Mouse (Mus musculus) frontal cortex, postnatal 25 days (tissue): ENCODE measurements around the gene Stx19.

Experiments
- DNase-seq, 2 experiments: peaks; one replicate each; pipeline ENCODE4 v3.0.0; 2022; ENCODE audit warnings: low spot score in 2 of 2

The Stx19 gene

GRCm38 (mm10) chr16:62814491-62814890 is at the start of gene Stx19:
TSS of gene Stx19 (plus strand) at chr16:62814676.
- no peak for DNase-seq

GRCm38 (mm10) chr16:62773462-62773861 is 41.0 kb upstream of the Stx19 start:
- no peak for DNase-seq

DNA sequence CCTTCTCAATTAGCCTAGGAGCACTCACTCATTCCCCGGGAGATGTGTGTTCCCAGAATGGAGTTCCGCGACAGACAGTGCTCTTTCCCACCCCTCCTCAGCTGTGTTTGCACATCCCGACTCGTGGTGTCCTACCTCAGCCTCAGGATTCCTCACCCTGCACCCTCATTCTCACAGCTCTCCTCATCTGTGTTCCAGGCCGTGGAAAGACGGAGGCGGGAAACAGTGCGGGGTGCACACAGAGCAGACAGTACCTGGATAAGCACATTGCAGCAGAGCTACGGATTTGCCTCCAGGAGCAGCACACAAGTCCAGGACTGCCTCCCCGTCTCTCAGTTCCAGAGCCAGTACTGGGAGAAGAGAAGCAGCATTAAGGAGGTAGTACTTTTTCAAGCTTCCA is 38.4 kb upstream of the Stx19 start:
- no peak for DNase-seq

GRCm38 (mm10) chr16:62778282-62778681 is 36.2 kb upstream of the Stx19 start:
- no peak for DNase-seq

DNA sequence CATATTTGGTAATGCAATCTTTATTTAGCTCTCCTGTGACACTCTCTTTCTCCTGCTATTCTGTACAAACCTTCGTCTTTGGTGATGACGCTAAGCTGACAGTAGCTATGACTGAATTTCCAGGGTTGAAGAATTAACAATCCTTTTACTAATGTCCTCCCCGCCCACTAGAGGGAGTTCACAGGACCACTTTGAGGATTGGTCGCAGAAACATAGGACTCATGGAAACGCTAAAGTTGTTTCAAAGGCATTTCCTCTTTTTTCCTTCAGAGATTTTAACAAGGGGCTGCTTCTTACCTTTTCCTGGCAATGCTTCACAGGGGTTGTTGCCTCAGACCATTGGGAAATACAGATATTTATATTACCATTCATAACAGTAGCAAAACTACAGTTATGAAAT is 32.2 kb upstream of the Stx19 start:
- DNase-seq: no peak

DNA sequence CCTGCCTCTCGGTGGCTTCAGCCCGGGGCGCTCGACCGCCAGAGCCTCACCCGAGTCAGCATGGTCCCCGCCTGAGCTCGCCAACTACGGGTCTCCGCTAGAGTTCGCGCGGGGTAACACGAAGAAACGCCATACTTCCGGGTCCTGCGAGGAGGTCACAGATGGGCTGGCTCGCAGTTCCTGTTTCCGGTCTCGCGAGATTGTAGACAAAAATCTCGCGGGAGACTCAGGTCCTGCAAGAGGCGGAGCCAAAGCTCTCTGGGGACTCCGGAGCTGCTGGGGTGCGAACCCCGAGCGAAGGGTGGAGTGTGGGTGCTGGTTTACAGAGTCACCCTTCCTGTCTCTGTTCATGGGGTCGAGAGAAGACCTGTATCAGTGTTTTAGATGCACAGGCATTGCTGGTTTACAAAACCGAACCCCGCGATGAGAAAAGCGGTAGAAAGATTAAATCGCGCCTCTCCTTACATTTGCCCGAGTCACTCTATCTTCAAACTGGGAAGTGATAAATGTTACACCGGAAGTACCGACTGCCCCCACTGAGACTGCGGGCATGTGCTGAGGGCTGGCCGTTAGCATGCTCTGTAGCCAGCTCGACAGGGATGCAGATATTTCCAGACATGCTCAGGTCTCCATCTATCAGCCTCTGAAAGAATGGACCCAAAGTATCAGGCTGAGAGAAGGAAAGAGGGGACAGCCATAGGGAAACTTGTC is 27.7 kb upstream of the Stx19 start, which contains the start of gene Nsun3:
Gene Nsun3 (minus strand): TSS at position 198 of the 711 bp plus-strand sequence.
- peak; percentile 74 to 82 for DNase-seq

DNA sequence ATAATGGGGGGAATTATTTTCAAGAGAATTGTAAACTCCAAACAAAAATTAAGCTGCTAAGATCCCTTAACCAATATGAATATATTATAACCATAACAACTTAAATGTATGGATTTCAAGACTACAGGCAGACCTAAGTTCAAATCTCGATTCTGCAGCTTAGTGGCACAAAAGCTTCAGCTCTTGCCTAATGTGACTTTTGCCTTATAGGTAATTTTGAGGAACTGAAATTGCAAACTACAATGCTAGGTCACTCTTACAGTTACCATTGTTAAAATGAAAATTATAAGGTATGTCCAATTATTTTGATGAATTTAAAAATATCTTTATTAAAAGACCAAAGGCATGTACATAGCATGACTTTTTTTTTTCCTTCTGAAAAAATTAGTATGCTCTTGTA is 17.9 kb upstream of the Stx19 start:
- no peak for DNase-seq

- DNase-seq: no peak
Observed at GRCm38 (mm10) chr16:62798808-62799207, 15.7 kb upstream of the Stx19 start.

DNA sequence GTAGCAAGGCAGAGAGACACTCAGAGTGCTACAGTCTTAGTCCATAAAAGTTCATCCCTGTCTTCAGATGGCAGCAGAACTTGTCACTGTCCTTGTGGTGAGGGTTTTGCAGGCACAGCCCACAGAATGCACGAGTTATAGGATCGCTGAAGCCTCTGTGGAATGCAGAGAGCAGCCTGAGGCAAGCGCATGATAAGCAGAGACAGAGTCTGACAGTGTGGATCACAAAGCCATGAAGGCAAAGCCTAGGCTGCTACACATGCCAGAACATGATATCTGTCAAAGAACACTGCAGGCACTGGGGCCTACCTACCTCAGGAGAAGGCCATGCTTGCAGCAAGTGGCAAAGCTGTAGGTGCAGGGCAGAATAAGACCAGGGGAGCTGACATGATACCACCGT is 15.1 kb upstream of the Stx19 start:
- no peak for DNase-seq

- no peak for DNase-seq
Observed at GRCm38 (mm10) chr16:62799839-62800238, 14.6 kb upstream of the Stx19 start.

- DNase-seq: no peak
Observed at GRCm38 (mm10) chr16:62804621-62805020, 9.9 kb upstream of the Stx19 start.

GRCm38 (mm10) chr16:62807249-62807979 is 7.1 kb upstream of the Stx19 start:
- DNase-seq: no peak

DNA sequence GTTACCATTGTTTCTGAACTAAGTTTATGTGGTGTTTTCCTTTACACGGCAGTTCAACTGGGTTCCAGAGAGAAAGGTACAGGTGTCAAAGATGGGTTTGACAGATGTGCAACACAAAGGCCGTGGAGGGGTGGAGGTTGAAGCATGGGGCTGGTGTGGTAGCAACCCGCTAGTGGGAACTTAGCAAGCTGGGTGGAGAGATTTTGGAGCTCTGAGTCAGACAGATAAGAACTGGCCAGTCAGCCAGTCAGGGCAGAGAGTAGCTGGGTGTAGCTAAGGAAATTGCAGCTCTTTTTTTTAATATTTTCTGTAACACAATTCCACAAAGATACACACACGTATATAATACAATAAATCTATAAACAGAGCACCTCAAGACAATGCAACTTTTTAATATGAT is 3.6 kb upstream of the Stx19 start:
- DNase-seq: no peak

DNA sequence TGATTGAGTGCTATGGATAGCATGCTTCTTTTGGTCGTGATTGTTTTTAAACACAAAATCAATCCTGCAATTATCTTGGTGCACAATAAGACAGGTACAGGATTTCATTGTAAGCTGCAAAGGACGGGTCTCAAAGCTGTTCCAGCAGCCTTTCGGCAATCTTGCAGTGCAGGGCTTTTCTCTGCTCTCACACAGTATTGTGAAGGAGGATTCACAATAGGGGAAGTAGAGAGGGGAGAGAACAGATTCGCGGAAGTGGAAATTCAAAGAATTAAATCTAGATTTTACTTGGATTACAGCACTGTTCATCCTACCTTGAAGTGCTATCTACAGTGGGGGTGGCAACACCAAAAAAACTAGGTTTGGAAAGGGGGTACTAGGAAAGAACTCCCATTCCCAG is 686 bp upstream of the Stx19 start:
- no peak for DNase-seq

GRCm38 (mm10) chr16:62822472-62822871 is 8.0 kb downstream of the Stx19 start:
- no peak for DNase-seq

- DNase-seq: no peak
Observed at GRCm38 (mm10) chr16:62826156-62827001, 11.9 kb downstream of the Stx19 start.

GRCm38 (mm10) chr16:62832027-62832426 is 17.6 kb downstream of the Stx19 start:
- DNase-seq: no peak

DNA sequence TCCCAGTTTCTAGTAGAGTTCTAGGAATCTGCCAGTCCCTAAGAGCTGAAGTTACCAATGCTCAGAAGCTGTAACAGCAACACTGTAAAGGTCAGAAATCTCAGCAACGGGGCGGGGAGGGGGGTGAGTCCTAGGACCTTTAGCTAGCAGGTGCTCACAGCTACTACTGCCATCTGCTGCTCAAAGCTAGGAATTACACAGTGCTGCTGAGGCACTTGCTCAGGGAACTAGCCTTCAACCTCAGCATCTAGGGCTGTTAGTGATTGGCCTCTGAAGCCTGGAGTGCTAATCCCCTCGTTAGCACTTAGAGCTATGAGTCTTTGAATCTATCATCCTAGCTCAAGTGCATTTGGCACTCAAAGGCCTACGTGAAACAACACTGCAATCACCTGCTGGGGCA is 18.0 kb downstream of the Stx19 start:
- no peak for DNase-seq

DNA sequence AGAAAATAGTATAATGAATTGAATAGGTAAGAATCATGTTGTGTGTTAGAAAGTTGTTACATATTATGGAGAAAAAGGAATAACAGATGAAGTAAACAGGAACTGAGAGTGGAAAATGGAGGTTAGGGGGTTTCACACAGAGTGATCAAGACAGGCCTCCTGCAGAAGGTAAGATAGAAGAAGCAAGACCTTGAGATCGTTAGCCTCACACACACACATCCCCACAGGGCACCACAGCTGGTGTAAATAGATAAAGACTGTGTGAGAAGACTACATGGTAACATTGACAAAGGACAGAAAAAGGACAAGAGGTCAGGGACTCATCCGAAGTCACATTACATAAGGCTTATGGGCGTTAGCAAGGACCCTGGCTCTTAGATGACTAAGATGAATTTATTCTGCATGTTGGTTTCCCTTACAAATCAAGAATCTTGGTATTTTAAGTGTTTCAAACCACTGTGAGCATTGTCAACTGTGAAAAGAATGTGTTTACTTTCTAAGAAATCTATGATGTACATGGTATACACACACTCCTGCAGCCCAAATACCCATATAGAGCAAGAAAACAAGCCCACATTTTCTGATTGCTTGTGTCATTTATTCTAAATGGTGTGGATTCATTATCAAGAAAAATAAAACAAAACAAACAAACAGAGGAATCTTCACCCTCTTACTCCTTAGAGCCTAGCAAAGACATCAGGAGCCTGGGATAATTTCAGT is 19.7 kb downstream of the Stx19 start:
- DNase-seq: no peak

GRCm38 (mm10) chr16:62845341-62845740 is 30.9 kb downstream of the Stx19 start:
- DNase-seq: no peak

DNA sequence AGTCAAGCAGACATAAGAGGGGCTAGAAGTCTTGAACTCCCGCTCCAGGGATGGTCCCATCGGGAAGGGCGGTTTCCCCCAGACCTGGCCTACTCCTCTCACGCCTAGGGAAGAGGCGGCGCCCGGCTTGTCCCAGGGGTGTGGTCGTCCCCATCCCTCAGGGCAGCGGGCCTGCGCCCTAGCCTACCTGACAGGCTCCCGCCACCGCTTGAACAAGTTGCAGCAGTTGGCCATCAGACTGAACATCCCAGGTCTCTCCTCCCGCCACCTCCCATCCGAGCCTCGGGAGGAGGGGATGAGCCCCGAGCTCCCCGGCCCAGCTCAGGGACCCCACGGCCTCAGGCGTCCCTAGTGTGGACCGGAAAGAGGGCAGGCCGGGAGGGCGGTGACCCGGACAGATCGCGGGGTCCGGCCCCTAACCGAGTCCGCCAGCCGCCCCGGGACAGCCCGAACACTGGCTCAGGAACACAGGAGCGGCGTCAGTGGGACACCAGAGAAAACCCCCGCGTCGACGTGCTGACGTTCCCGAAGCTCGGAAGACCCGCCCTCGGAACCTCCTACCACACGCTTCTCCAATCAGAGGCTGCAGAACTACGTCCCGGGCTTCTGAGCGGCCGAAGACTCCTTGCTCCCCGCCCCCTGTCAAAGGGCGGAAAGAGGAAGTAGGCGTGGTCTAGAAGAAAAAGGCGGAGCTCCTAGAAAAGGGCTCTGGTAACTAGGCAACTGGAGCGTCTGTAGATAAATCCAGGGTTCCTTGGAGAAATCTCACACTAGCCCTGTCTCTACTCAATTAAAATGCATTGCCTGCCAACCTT is 32.2 kb downstream of the Stx19 start, which contains the start of gene Arl13b:
Gene Arl13b (minus strand): TSS at position 543 of the 815 bp plus-strand sequence.
- peak; percentile 68 to 85 for DNase-seq
